Mouse (Mus musculus) bone marrow macrophage, adult 2 months (primary cell): ENCODE data around the gene Apobr.

Experiments used
- CTCF ChIP-seq: IDR thresholded peaks from 2 replicates; pipeline ENCODE4 v1.5.1; 2012; ENCODE audit warnings: low read depth, mild to moderate bottlenecking, low read length, moderate library complexity
- POLR2A ChIP-seq: IDR thresholded peaks from 2 replicates; pipeline ENCODE4 v1.6.1; 2012; ENCODE audit warnings: mild to moderate bottlenecking, low read depth, low read length, borderline replicate concordance

DNA sequence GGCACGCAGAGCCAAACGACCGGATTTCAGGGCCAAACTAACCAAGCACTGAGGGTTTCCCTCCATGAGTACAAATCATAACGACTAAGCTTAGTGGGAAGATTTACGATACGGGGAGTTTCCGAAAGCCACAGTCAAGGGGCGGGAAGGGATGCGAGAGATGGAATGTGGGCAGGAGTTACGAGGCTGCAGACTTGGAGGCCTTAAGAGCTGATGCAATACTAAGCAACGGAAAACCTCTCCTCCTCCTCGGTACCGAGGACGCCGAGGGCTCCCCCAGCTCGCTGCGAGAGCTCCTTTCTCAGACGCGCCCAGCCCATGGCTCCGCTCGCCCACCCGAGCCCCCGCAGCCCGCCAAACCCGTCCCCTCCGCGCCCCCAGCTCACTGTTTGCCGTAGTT is 19.0 kb upstream of the Apobr start:
- TF ChIP-seq CTCF, result no peak
- TF ChIP-seq POLR2A, result no peak
